Mouse (Mus musculus): ENCODE results near the gene Izumo2.

DNA sequence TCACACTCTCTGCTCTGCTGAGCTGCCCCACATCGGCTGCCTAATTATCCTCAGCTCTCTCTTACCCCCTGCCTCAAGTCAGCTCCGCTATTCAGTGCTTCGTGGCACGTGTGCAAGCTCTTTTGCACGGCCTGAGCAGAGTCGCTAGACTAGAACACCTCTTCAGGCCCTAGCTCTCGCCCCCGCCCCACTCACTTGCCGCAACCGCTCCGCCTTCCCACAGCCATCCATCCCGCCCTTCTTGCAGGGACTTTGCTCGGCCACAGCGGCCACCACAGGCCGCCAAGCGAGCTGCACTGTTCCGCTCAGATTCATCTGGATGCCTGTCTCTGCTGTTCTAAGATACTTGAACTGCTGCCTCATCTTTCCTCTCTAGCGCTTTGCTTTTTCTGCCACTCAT, 36.5 kb downstream of the Izumo2 start:
- no peak for TF ChIP-seq NELFE (IDR thresholded peaks at IDR 0.05; ENCODE audit: low read depth, low read length)
- no peak for TF ChIP-seq ZC3H11A (IDR thresholded peaks at IDR 0.05; ENCODE audit: low read depth, low read length)
- TF ChIP-seq POLR2A (IDR thresholded peaks at IDR 0.05; ENCODE audit: low read depth, low read length) = 0 out of 2 replicates have a peak, but pooled peaks have one; percentile 19
- peak in 1 of 2 experiments; percentile 70; a peak in 2 of 4 replicates for TF ChIP-seq CTCF (conservative IDR thresholded peaks at IDR 0.05 in 1 of 2, IDR thresholded peaks at IDR 0.05 in 1 of 2; ENCODE audit: low read depth in 2 of 2, low read length in 2 of 2)
- no peak for TF ChIP-seq JUN (IDR thresholded peaks at IDR 0.05; ENCODE audit: insufficient read depth, low read depth, low read length)
- TF ChIP-seq USF2 (conservative IDR thresholded peaks at IDR 0.05; ENCODE audit: low read depth, low read length) = no peak
